ENCODE assay signal across 12 mouse cellular contexts in genomic region chr17:29769143-29769542, GRCm38 (mm10). TPM values are rescaled to one million over a fixed set of nuclear protein-coding genes. Genes with fewer than 3 reads are reported as not detected.
DNase-seq lines count a peak whose midpoint lies in the region; ATAC-seq and TF ChIP-seq lines count a peak whose summit lies in the region.
"Had no signal": no experiment of that assay in that cellular context is flagged by ENCODE, and none has a peak within 500 bp of the region (broad histone marks: within the 10 kb centered on the region; RNA-seq: fewer than 3 reads in every experiment).

No protein-coding gene starts in this region.

- no peak overlapping the region for H3K27ac ChIP-seq in lung, postnatal 0 days (ENCODE audit: low read length)
- no peak overlapping the region for H3K27ac ChIP-seq in midbrain, embryonic 16.5 days (ENCODE audit: low read length)
- H3K27ac ChIP-seq in forebrain, embryonic 15.5 days (replicated peaks) = no peak overlapping the region
- H3K27ac ChIP-seq: hindbrain, embryonic 14.5 days; neural tube, embryonic 15.5 days had no signal

- TF ChIP-seq EP300 in lung, postnatal 0 days (IDR thresholded peaks at IDR 0.05) = no peak

- no peaks in the 10 kb centered on the region for H3K4me1 ChIP-seq in lung, postnatal 0 days (ENCODE audit: insufficient read depth, low read depth, low read length)
- no peaks in the 10 kb centered on the region for H3K4me1 ChIP-seq in midbrain, embryonic 16.5 days (ENCODE audit: control insufficient read depth, insufficient read depth, low read length)
- peaks cover 5% of the 10 kb centered on the region; the same call in 1 of the 2 replicates for H3K4me1 ChIP-seq in forebrain, embryonic 15.5 days

- no peaks in the 10 kb centered on the region for H3K27me3 ChIP-seq in lung, postnatal 0 days (replicated peaks; ENCODE audit: insufficient read depth, low read length)
- no peaks in the 10 kb centered on the region for H3K27me3 ChIP-seq in splenic B cell, adult 2 months (ENCODE audit: control insufficient read depth, insufficient read depth, low read length, poor library complexity, severe bottlenecking)
- H3K27me3 ChIP-seq in midbrain, embryonic 16.5 days (ENCODE audit: control insufficient read depth, insufficient read depth, low read depth, low read length) = no peaks in the 10 kb centered on the region
- no peaks in the 10 kb centered on the region for H3K27me3 ChIP-seq in forebrain, embryonic 15.5 days

- peak; percentile 96 for DNase-seq in CD4-positive, CD25-positive, alpha-beta regulatory T cell, adult 2 months (ENCODE audit: low read depth, low spot score)
- peak; percentile 95 for DNase-seq in R1 (ENCODE audit: low read depth, low spot score)
- no peak for DNase-seq in lung, postnatal 0 days (ENCODE audit: low spot score)
- DNase-seq in splenic B cell, adult 2 months (ENCODE audit: low read depth, low spot score) = peak; percentile 88
- DNase-seq in embryo, embryonic 9.5 days (ENCODE audit: extremely low spot score) = no peak
- no peak for DNase-seq in heart, postnatal 4 days
- DNase-seq: adrenal gland, postnatal 36 days; gastrocnemius, postnatal 14 days had no signal

- no peak overlapping the region for H3K4me2 ChIP-seq in lung, postnatal 0 days (replicated peaks; ENCODE audit: low read depth, low read length)
- no peak overlapping the region for H3K4me2 ChIP-seq in midbrain, embryonic 16.5 days (ENCODE audit: low read length)
- no peak overlapping the region for H3K4me2 ChIP-seq in forebrain, embryonic 15.5 days (replicated peaks)
- H3K4me2 ChIP-seq: hindbrain, embryonic 14.5 days; neural tube, embryonic 15.5 days had no signal

- H3K9me3 ChIP-seq in lung, postnatal 0 days (ENCODE audit: low read length) = no peaks in the 10 kb centered on the region
- no peaks in the 10 kb centered on the region for H3K9me3 ChIP-seq in midbrain, embryonic 16.5 days (replicated peaks; ENCODE audit: control insufficient read depth, low read length, poor library complexity, severe bottlenecking)
- H3K9me3 ChIP-seq in forebrain, embryonic 15.5 days = no peaks in the 10 kb centered on the region
- H3K9me3 ChIP-seq: neural tube, embryonic 15.5 days had no signal

- no peak overlapping the region for H3K9ac ChIP-seq in lung, postnatal 0 days (replicated peaks; ENCODE audit: low read depth)
- H3K9ac ChIP-seq in midbrain, embryonic 16.5 days (ENCODE audit: low read depth, low read length) = no peak overlapping the region
- no peak overlapping the region for H3K9ac ChIP-seq in forebrain, embryonic 15.5 days (replicated peaks)
- H3K9ac ChIP-seq: hindbrain, embryonic 14.5 days; neural tube, embryonic 15.5 days had no signal

- TF ChIP-seq CTCF in lung, postnatal 0 days (IDR thresholded peaks at IDR 0.05) = no peak

- 39% methylated on average over 7 of the region's 7 CpGs for WGBS in lung, postnatal 0 days
- WGBS in midbrain, embryonic 16.5 days = 76% methylated on average over 7 of the region's 7 CpGs
- WGBS in forebrain, embryonic 15.5 days = 66% methylated on average over 7 of the region's 7 CpGs

- H3K36me3 ChIP-seq in lung, postnatal 0 days (ENCODE audit: insufficient read depth, low read length) = no peaks in the 10 kb centered on the region
- H3K36me3 ChIP-seq in splenic B cell, adult 2 months (ENCODE audit: control insufficient read depth, insufficient read depth, low read length, poor library complexity, severe bottlenecking) = no peaks in the 10 kb centered on the region
- H3K36me3 ChIP-seq in midbrain, embryonic 16.5 days (ENCODE audit: control insufficient read depth, insufficient read depth, low read length) = no peaks in the 10 kb centered on the region
- no peaks in the 10 kb centered on the region for H3K36me3 ChIP-seq in forebrain, embryonic 15.5 days
- H3K36me3 ChIP-seq: neural tube, embryonic 15.5 days had no signal

- peak; percentile 21; the same call in 1 of the 2 replicates for ATAC-seq in lung, postnatal 0 days
- ATAC-seq in midbrain, embryonic 16.5 days = no peak
- ATAC-seq in forebrain, embryonic 15.5 days (replicated peaks) = no peak

- no peak overlapping the region for H3K4me3 ChIP-seq in lung, postnatal 0 days (ENCODE audit: low read depth, low read length)
- H3K4me3 ChIP-seq in midbrain, embryonic 16.5 days (ENCODE audit: low read depth, low read length) = no peak overlapping the region
- H3K4me3 ChIP-seq in forebrain, embryonic 15.5 days = no peak overlapping the region
- H3K4me3 ChIP-seq: neural tube, embryonic 15.5 days had no signal

RNA-seq across cellular contexts. Expression of gene Ccdc167, which starts 52.3 kb away (rescaled TPM):
- polyA plus RNA-seq in lung, postnatal 0 days (2015; fragmentation: Nextera tagmentation; extraction: Ambion mirVana) = 4.1 and 4.9 TPM in 2 replicates
- polyA plus RNA-seq in midbrain, embryonic 16.5 days (2015; fragmentation: Nextera tagmentation; extraction: Ambion mirVana) = 9.9 and 10.9 TPM in 2 replicates
- 10 to 100 TPM; 15.3 to 18.4 TPM for total RNA-seq in heart, postnatal 4 days (2021)
- polyA plus RNA-seq in forebrain, embryonic 15.5 days (2015; fragmentation: Nextera tagmentation; extraction: Ambion mirVana) = 12.4 and 12.9 TPM in 2 replicates

Comparison
In these comparisons a context has a peak if more than half of its experiments do, and no peak if none do; other contexts are left out.
1. DNase-seq: peak in CD4-positive, CD25-positive, alpha-beta regulatory T cell, adult 2 months (single experiment), R1 (single experiment) and splenic B cell, adult 2 months (single experiment); none in lung, postnatal 0 days (single experiment), embryo, embryonic 9.5 days (single experiment) and heart, postnatal 4 days (single experiment).